Mouse (Mus musculus): Measurements from ENCODE around the gene Ppp1r18. TPM values are rescaled to one million over a fixed set of nuclear protein-coding genes. Genes with fewer than 3 reads are reported as not detected.

Gene Ppp1r18
- total RNA-seq, 2 experiments from 2014 or later: 15.0 to 60.9 TPM

- ATAC-seq (replicated peaks; ENCODE audit: poor library complexity, severe bottlenecking): no peak
These were observed 40.2 kb downstream of the Ppp1r18 start for GRCm38 (mm10) chr17:35905587-35905986.

GRCm38 (mm10) chr17:35907609-35908008 is 42.2 kb downstream of the Ppp1r18 start:
- no peak for ATAC-seq (replicated peaks; ENCODE audit: poor library complexity, severe bottlenecking)

- ATAC-seq (replicated peaks; ENCODE audit: poor library complexity, severe bottlenecking): peak; percentile 34
These were observed 44.0 kb downstream of the Ppp1r18 start for GRCm38 (mm10) chr17:35909186-35909918.

- peak; percentile 93 for ATAC-seq (replicated peaks; ENCODE audit: poor library complexity, severe bottlenecking)
These were observed 44.6 kb downstream of the Ppp1r18 start, which contains the start of gene Atat1 for GRCm38 (mm10) chr17:35909919-35910369. Gene Atat1 (minus strand): TSS chr17:35910075.

- no peak for ATAC-seq (replicated peaks; ENCODE audit: poor library complexity, severe bottlenecking)
These were observed 49.6 kb downstream of the Ppp1r18 start for GRCm38 (mm10) chr17:35914975-35915374.

- ATAC-seq (replicated peaks; ENCODE audit: poor library complexity, severe bottlenecking): no peak
These were observed 50.3 kb downstream of the Ppp1r18 start for GRCm38 (mm10) chr17:35915538-35916296.

GRCm38 (mm10) chr17:35916297-35917142 is 51.1 kb downstream of the Ppp1r18 start, which contains the start of the genes Mrps18b and Ppp1r10:
Gene Mrps18b (minus strand): TSS chr17:35916389.
Gene Ppp1r10 (plus strand): TSS chr17:35916434.
- peak; percentile 80 for ATAC-seq (replicated peaks; ENCODE audit: poor library complexity, severe bottlenecking)

GRCm38 (mm10) chr17:35917143-35917462 is 51.7 kb downstream of the Ppp1r18 start:
- ATAC-seq (replicated peaks; ENCODE audit: poor library complexity, severe bottlenecking): peak; percentile 2; the same call in 1 of the 2 replicates

GRCm38 (mm10) chr17:35917463-35918251 is 52.3 kb downstream of the Ppp1r18 start:
- ATAC-seq (replicated peaks; ENCODE audit: poor library complexity, severe bottlenecking): no peak

GRCm38 (mm10) chr17:35918276-35919059 is 53.1 kb downstream of the Ppp1r18 start:
- ATAC-seq (replicated peaks; ENCODE audit: poor library complexity, severe bottlenecking): no peak

GRCm38 (mm10) chr17:35919060-35919715 is 53.8 kb downstream of the Ppp1r18 start:
- ATAC-seq (replicated peaks; ENCODE audit: poor library complexity, severe bottlenecking): peak; percentile 38

- ATAC-seq (replicated peaks; ENCODE audit: poor library complexity, severe bottlenecking): no peak
These were observed 54.5 kb downstream of the Ppp1r18 start for GRCm38 (mm10) chr17:35919864-35920301.

GRCm38 (mm10) chr17:35920384-35920783 is 55.0 kb downstream of the Ppp1r18 start:
- no peak for ATAC-seq (replicated peaks; ENCODE audit: poor library complexity, severe bottlenecking)

- no peak for ATAC-seq (replicated peaks; ENCODE audit: poor library complexity, severe bottlenecking)
These were observed 55.6 kb downstream of the Ppp1r18 start for GRCm38 (mm10) chr17:35920862-35921562.

GRCm38 (mm10) chr17:35921710-35922109 is 56.3 kb downstream of the Ppp1r18 start:
- ATAC-seq (replicated peaks; ENCODE audit: poor library complexity, severe bottlenecking): no peak

- ATAC-seq (replicated peaks; ENCODE audit: poor library complexity, severe bottlenecking): peak; percentile 44
These were observed 57.2 kb downstream of the Ppp1r18 start for GRCm38 (mm10) chr17:35922566-35922965.

GRCm38 (mm10) chr17:35923281-35923680 is 57.9 kb downstream of the Ppp1r18 start:
- ATAC-seq (replicated peaks; ENCODE audit: poor library complexity, severe bottlenecking): no peak
